Mouse (Mus musculus): ENCODE measurements around the gene Fam198b.

The Fam198b gene

GRCm38 (mm10) chr3:79885686-79886356, 1.5 kb downstream of the Fam198b start:
- DNase-seq = peak; percentile 47

- DNase-seq = peak; percentile 61
Observed at GRCm38 (mm10) chr3:79886357-79887091, 2.2 kb downstream of the Fam198b start.

GRCm38 (mm10) chr3:79887161-79887855, 3.0 kb downstream of the Fam198b start:
- DNase-seq = no peak

- no peak for DNase-seq
Observed at GRCm38 (mm10) chr3:79887966-79888365, 3.6 kb downstream of the Fam198b start.

GRCm38 (mm10) chr3:79897534-79898370, 13.4 kb downstream of the Fam198b start:
- DNase-seq = peak; percentile 27

GRCm38 (mm10) chr3:79898514-79898913, 14.2 kb downstream of the Fam198b start:
- DNase-seq = no peak

- peak; percentile 14 for DNase-seq
Observed at GRCm38 (mm10) chr3:79899906-79900305, 15.6 kb downstream of the Fam198b start.

- DNase-seq = no peak
Observed at GRCm38 (mm10) chr3:79900502-79900901, 16.2 kb downstream of the Fam198b start.

- no peak for DNase-seq
Observed at GRCm38 (mm10) chr3:79901321-79901720, 17.0 kb downstream of the Fam198b start.

- no peak for DNase-seq
Observed at GRCm38 (mm10) chr3:79901734-79902133, 17.4 kb downstream of the Fam198b start.

- peak; percentile 45 for DNase-seq
Observed at GRCm38 (mm10) chr3:79903803-79904202, 19.5 kb downstream of the Fam198b start.

GRCm38 (mm10) chr3:79904238-79904757, 20.0 kb downstream of the Fam198b start:
- no peak for DNase-seq

- DNase-seq = no peak
Observed at GRCm38 (mm10) chr3:79905397-79905796, 21.1 kb downstream of the Fam198b start.

GRCm38 (mm10) chr3:79906250-79907045, 22.1 kb downstream of the Fam198b start:
- no peak for DNase-seq

GRCm38 (mm10) chr3:79907223-79907622, 22.9 kb downstream of the Fam198b start:
- peak; percentile 73 for DNase-seq

GRCm38 (mm10) chr3:79910375-79911141, 26.2 kb downstream of the Fam198b start:
- DNase-seq = peak; percentile 13

GRCm38 (mm10) chr3:79911166-79911565, 26.8 kb downstream of the Fam198b start:
- DNase-seq = no peak

- DNase-seq = no peak
Observed at GRCm38 (mm10) chr3:79914012-79914411, 29.7 kb downstream of the Fam198b start.

GRCm38 (mm10) chr3:79916185-79916584, 31.9 kb downstream of the Fam198b start:
- DNase-seq = no peak

GRCm38 (mm10) chr3:79918761-79919160, 34.4 kb downstream of the Fam198b start:
- DNase-seq = no peak
